Mouse (Mus musculus): Measurements from ENCODE around the gene 4933414I15Rik.

- TF ChIP-seq POLR2A (IDR thresholded peaks at IDR 0.05; ENCODE audit: low read depth, low read length) = no peak
- TF ChIP-seq CTCF (conservative IDR thresholded peaks at IDR 0.05; ENCODE audit: insufficient read depth, insufficient read length, low read depth, low read length) = no peak
Measured at GRCm38 (mm10) chr11:50913301-50913700, 30.3 kb downstream of the 4933414I15Rik start.
